Comparison of ENCODE assay signal across 26 mouse cellular contexts in genomic region chr17:42643416-42643815, GRCm38 (mm10). TPM values are rescaled to one million over a fixed set of nuclear protein-coding genes. Genes with fewer than 3 reads are reported as not detected.
DNase-seq lines count a peak whose midpoint lies in the region; ATAC-seq and TF ChIP-seq lines count a peak whose summit lies in the region.
"Had no signal": no experiment of that assay in that cellular context is flagged by ENCODE, and none has a peak within 500 bp of the region (broad histone marks: within the 10 kb centered on the region; RNA-seq: fewer than 3 reads in every experiment).

No protein-coding gene starts in this region.

- H3K4me3 ChIP-seq in heart, embryonic 10.5 days: no peak overlapping the region
- no peak overlapping the region for H3K4me3 ChIP-seq in liver, postnatal 0 days (ENCODE audit: low read depth, low read length)
- no peak overlapping the region for H3K4me3 ChIP-seq in layer of hippocampus, adult 2 months
- H3K4me3 ChIP-seq: embryonic facial prominence, embryonic 12.5 days; hindbrain, embryonic 13.5 days had no signal

- no peak for TF ChIP-seq EP300 in liver, postnatal 0 days (IDR thresholded peaks at IDR 0.05; ENCODE audit: low read depth)

- H3K27ac ChIP-seq in heart, embryonic 10.5 days: no peak overlapping the region
- no peak overlapping the region for H3K27ac ChIP-seq in liver, postnatal 0 days (ENCODE audit: low read depth)
- H3K27ac ChIP-seq in layer of hippocampus, adult 2 months: no peak overlapping the region
- H3K27ac ChIP-seq: embryonic facial prominence, embryonic 12.5 days; hindbrain, embryonic 13.5 days; hindbrain, postnatal 0 days had no signal

- no peaks in the 10 kb centered on the region for H3K4me1 ChIP-seq in heart, embryonic 10.5 days
- H3K4me1 ChIP-seq in liver, postnatal 0 days (ENCODE audit: insufficient read depth): no peaks in the 10 kb centered on the region
- H3K4me1 ChIP-seq: embryonic facial prominence, embryonic 12.5 days; hindbrain, embryonic 13.5 days had no signal

- no peaks in the 10 kb centered on the region for H3K9me3 ChIP-seq in heart, embryonic 10.5 days
- no peaks in the 10 kb centered on the region for H3K9me3 ChIP-seq in liver, postnatal 0 days (ENCODE audit: low read length)
- H3K9me3 ChIP-seq: embryonic facial prominence, embryonic 12.5 days; hindbrain, embryonic 13.5 days had no signal

- TF ChIP-seq CTCF in liver, postnatal 0 days (IDR thresholded peaks at IDR 0.05; ENCODE audit: low read depth): no peak
- TF ChIP-seq CTCF in layer of hippocampus, adult 2 months (conservative IDR thresholded peaks at IDR 0.05): no peak

- intact Hi-C loops in heart, postnatal 10 days (cut with DNase I): no loop called here

- H3K27me3 ChIP-seq in heart, embryonic 10.5 days (ENCODE audit: insufficient read depth, poor library complexity, severe bottlenecking): no peaks in the 10 kb centered on the region
- H3K27me3 ChIP-seq in liver, postnatal 0 days (ENCODE audit: insufficient read depth, low read length): no peaks in the 10 kb centered on the region
- H3K27me3 ChIP-seq: embryonic facial prominence, embryonic 12.5 days; hindbrain, embryonic 13.5 days had no signal

- 60% methylated on average over 3 of the region's 3 CpGs for WGBS in heart, embryonic 10.5 days
- WGBS in liver, postnatal 0 days (ENCODE audit: insufficient replicate concordance): 49% methylated on average over 3 of the region's 3 CpGs

- H3K36me3 ChIP-seq in heart, embryonic 10.5 days: no peaks in the 10 kb centered on the region
- H3K36me3 ChIP-seq in liver, postnatal 0 days (replicated peaks; ENCODE audit: insufficient read depth, low read length): no peaks in the 10 kb centered on the region
- H3K36me3 ChIP-seq: embryonic facial prominence, embryonic 12.5 days; G1E; hindbrain, embryonic 13.5 days had no signal

- DNase-seq in heart, adult 11 months: peak; percentile 91
- no peak for DNase-seq in heart, embryonic 10.5 days (ENCODE audit: low spot score)
- no peak for DNase-seq in liver, postnatal 0 days
- no peak for DNase-seq in liver
- DNase-seq in heart, postnatal 10 days: peak; percentile 64 to 72
- no peak for DNase-seq in layer of hippocampus, postnatal 14 days (ENCODE audit: low spot score in 2 of 2)
- DNase-seq in layer of hippocampus, adult 2 months (ENCODE audit: low spot score in 2 of 2): no peak
- DNase-seq in ovary, postnatal 36 days (ENCODE audit: low spot score): no peak
- DNase-seq: adrenal gland, postnatal 10 days; B cell, adult 2 months; cerebellum, adult 11 months; cerebellum, adult 9-10 months; cerebellum, postnatal 25 days; gastrocnemius, postnatal 14 days; kidney, adult 11 months had no signal

- H3K9ac ChIP-seq in liver, postnatal 0 days (replicated peaks): no peak overlapping the region
- H3K9ac ChIP-seq: embryonic facial prominence, embryonic 12.5 days; hindbrain, embryonic 13.5 days had no signal

- no peak overlapping the region for H3K4me2 ChIP-seq in liver, postnatal 0 days (ENCODE audit: low read depth, low read length)
- H3K4me2 ChIP-seq: embryonic facial prominence, embryonic 12.5 days; hindbrain, embryonic 13.5 days had no signal

- peak; percentile 62 for ATAC-seq in liver, postnatal 0 days
- ATAC-seq: CD4-positive, CD25-positive, alpha-beta regulatory T cell, adult 4 months; forebrain, embryonic 16.5 days; hindbrain, postnatal 0 days had no signal

RNA-seq across cellular contexts. Expression of gene Opn5, which starts 32.2 kb away (rescaled TPM):
- not detected in 2 replicates for polyA plus RNA-seq in heart, embryonic 10.5 days (2016; fragmentation: Nextera tagmentation; extraction: Ambion mirVana)
- not detected in 2 replicates for polyA plus RNA-seq in liver, postnatal 0 days (2015; fragmentation: Nextera tagmentation; extraction: Ambion mirVana)
- not detected for total RNA-seq in heart, postnatal 10 days (2021)
- total RNA-seq in layer of hippocampus, postnatal 14 days (2021): not detected
- not detected for total RNA-seq in layer of hippocampus, adult 2 months (2021)
- total RNA-seq: adrenal gland, postnatal 10 days; adrenal gland, postnatal 4 days; G1E; gastrocnemius, postnatal 14 days; hematopoietic stem cell, adult 5-6 weeks; hindbrain, postnatal 0 days had no signal
- polyA plus RNA-seq: CD4-positive, CD25-positive, alpha-beta regulatory T cell, adult 4 months; embryonic facial prominence, embryonic 12.5 days; forebrain, embryonic 11.5 days; G1E; gonadal fat pad, adult 2 months; hindbrain, embryonic 13.5 days; hindbrain, postnatal 0 days; intestine, embryonic 14.5 days had no signal

RNA-seq across cellular contexts. Expression of gene Adgrf4, which starts 48.7 kb away (rescaled TPM):
- 0.30 TPM in 1 of 2 replicates, not detected in the other for polyA plus RNA-seq in heart, embryonic 10.5 days (2016; fragmentation: Nextera tagmentation; extraction: Ambion mirVana)
- polyA plus RNA-seq in liver, postnatal 0 days (2015; fragmentation: Nextera tagmentation; extraction: Ambion mirVana): not detected in 2 replicates
- under 1 TPM; 0.12 to 0.37 TPM for total RNA-seq in heart, postnatal 10 days (2021)
- total RNA-seq in layer of hippocampus, postnatal 14 days (2021): 1 to 10 TPM in 1 of 2 experiments, under 1 TPM in 1; 0.91 to 1.3 TPM
- total RNA-seq in layer of hippocampus, adult 2 months (2021): 1 to 10 TPM; 1.3 to 2.1 TPM
- total RNA-seq: G1E; hematopoietic stem cell, adult 5-6 weeks had no signal
- polyA plus RNA-seq: CD4-positive, CD25-positive, alpha-beta regulatory T cell, adult 4 months; forebrain, embryonic 11.5 days; G1E; intestine, embryonic 14.5 days had no signal

Comparison
In these comparisons a context has a peak if more than half of its experiments do, and no peak if none do; other contexts are left out.
1. DNase-seq: peak in heart, adult 11 months (single experiment) and heart, postnatal 10 days (2 of 2); none in heart, embryonic 10.5 days (single experiment), liver, postnatal 0 days (single experiment), liver (single experiment), layer of hippocampus, postnatal 14 days (0 of 2), layer of hippocampus, adult 2 months (0 of 2) and ovary, postnatal 36 days (single experiment).